Mouse (Mus musculus) liver, embryonic 14.5 days (tissue): ENCODE data around the gene Catspere2.
"Not testable (repeated sequence)": the region's sequence is repeated elsewhere in the genome, so short reads cannot be mapped to it uniquely, and the experiment has no call there.

ENCODE experiments used
- CTCF ChIP-seq: IDR thresholded peaks from 2 replicates; pipeline ENCODE4 v1.5.1; 2016; ENCODE audit warnings: antibody characterized with exemption, low read depth, control low read depth
- EP300 ChIP-seq: IDR thresholded peaks from 2 replicates; pipeline ENCODE4 v1.6.1; 2016; ENCODE audit warnings: antibody characterized with exemption, low read depth

GRCm38 (mm10) chr1:177983024-177983450 lies at the start of gene Catspere2:
- TF ChIP-seq CTCF, EP300: not testable (repeated sequence)
